Mouse (Mus musculus) ZHBTc4 (cell line): Measurements from ENCODE around the gene Fam187b.
"Not testable (repeated sequence)": the region's sequence is repeated elsewhere in the genome, so short reads cannot be mapped to it uniquely, and the experiment has no call there.

Experiments used
- DNase-seq: peaks from one replicate; pipeline ENCODE4 v3.0.0-alpha.2; 2011; ENCODE audit warnings: low read depth, low spot score

Gene Fam187b

DNA sequence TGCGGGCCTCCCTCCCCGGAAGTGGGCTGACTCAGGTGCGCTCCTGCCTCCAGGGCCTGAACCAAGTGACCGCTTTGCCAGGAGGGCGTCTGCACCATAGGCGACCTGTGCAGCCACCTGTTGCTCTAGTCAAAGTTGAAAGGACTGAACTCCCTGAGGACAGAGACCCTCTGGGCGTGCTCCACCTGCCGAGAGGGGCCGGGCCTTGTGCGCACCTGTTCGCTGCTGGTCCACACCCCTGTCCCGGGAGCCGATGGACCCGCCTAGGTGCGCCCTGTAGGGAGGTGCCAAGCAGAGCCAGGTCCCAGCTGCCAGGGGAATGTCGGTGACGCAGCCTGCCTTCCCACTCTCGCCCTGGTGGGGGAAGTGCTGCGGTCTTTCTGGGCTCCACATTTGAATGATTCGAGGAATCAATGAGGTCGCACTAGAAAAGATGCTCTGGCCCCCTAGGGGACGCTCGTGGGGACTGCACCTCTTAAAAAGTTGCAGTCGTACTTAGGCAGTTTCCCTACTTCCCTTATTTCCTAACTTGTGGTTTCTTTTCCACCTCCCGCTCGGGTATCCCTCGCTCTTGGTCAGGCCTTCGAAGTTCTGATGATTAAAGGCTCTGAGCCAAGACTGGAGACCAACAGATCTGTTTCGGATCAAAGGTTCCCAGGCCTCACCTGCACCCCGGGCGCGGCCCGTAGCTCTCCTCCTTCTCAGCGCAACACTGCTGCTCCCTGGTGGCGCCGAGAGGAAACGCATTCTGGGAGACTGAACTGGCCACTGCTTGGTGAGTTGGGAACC, at the start of gene Fam187b:
Fam187b (plus strand) TSS at position 290 of the 789 bp plus-strand sequence.
- peak; percentile 95 for DNase-seq

DNA sequence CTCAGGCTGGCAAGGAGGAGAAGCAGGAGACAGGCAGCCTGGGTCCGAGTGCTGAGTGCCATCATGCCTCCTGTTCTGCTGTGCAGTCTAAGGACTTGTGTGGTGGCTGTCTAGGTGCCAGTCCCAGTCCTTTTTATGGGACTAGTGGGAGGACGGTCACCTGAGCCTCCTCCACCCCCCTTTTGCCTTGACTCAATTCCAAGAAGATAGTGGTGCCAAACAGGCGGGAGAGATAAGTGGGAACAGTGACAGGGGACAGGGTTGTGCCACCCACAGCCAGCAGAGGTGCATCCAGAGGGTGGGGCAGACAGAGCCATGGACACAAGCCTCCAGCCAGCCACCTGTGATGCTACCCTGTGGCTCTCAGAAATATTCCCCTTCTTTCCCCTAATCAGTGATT, 49.5 kb upstream of the Fam187b start:
- no peak for DNase-seq

GRCm38 (mm10) chr7:30924581-30924980, 49.0 kb upstream of the Fam187b start, which contains the start of gene Hamp2:
Gene Hamp2, minus strand, starts transcription at chr7:30924681.
- not testable (repeated sequence) for DNase-seq

GRCm38 (mm10) chr7:30935422-30936099, 38.0 kb upstream of the Fam187b start:
- DNase-seq, result not testable (repeated sequence)

GRCm38 (mm10) chr7:30940070-30940469, 33.5 kb upstream of the Fam187b start:
- DNase-seq, result not testable (repeated sequence)

DNA sequence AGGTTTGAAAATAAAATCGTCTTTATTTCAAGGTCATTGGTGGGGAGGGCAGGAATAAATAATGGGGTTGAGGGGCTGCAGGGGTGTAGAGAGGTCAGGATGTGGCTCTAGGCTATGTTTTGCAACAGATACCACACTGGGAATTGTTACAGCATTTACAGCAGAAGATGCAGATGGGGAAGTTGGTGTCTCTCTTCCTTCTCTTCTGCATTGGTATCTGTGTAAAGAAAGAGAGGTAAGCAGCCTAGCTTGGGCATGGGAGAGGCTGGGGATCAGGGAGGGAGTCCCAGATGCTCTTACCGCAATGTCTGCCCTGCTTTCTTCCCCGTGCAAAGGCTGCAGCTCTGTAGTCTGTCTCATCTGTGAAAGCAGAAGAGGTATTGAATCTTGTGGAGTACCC, 31.2 kb upstream of the Fam187b start:
- not testable (repeated sequence) for DNase-seq

DNA sequence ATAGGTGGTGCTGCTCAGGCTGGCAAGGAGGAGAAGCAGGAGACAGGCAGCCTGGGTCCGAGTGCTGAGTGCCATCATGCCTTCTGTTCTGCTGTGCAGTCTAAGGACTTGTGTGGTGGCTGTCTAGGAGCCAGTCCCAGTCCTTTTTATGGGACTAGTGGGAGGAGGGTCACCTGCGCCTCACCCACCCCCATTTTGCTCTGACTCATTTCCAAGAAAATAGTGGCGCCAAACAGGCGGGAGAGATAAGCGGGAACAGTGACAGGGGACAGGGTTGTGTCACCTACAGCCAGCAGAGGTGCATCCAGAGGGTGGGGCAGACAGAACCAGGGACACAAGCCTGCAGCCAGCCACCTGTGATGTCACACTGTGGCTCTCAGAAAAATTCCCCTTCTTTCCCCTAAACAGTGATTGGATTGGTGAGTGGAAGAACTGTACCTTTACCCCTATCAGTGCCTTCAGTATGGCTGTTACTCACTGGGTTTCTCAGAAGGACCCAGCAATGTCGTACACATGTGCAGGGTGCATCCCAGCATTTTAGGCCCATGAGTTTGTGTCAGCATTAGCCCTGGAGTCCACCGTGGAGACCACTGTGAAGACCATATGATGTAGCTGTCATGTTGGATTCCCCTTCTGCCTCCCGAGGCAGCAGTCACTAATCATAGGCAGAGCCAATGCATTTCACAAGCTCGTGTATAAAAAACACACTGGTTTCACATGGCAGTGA, 29.5 kb upstream of the Fam187b start, which contains the start of gene Hamp:
Hamp (minus strand) TSS at position 124 of the 727 bp plus-strand sequence.
- DNase-seq, result no peak

GRCm38 (mm10) chr7:30944706-30945105, 28.9 kb upstream of the Fam187b start:
- DNase-seq, result not testable (repeated sequence)

- DNase-seq, result not testable (repeated sequence)
These were observed 28.1 kb upstream of the Fam187b start for GRCm38 (mm10) chr7:30945466-30945865.

- DNase-seq, result no peak
These were observed 27.7 kb upstream of the Fam187b start for GRCm38 (mm10) chr7:30945876-30946275.

- DNase-seq, result not testable (repeated sequence)
These were observed 23.7 kb upstream of the Fam187b start for GRCm38 (mm10) chr7:30949902-30950301.

- no peak for DNase-seq
These were observed 20.9 kb upstream of the Fam187b start for GRCm38 (mm10) chr7:30952441-30953265.

GRCm38 (mm10) chr7:30953459-30953858, 20.1 kb upstream of the Fam187b start:
- no peak for DNase-seq

- no peak for DNase-seq
These were observed 19.6 kb upstream of the Fam187b start for GRCm38 (mm10) chr7:30954036-30954435.

DNA sequence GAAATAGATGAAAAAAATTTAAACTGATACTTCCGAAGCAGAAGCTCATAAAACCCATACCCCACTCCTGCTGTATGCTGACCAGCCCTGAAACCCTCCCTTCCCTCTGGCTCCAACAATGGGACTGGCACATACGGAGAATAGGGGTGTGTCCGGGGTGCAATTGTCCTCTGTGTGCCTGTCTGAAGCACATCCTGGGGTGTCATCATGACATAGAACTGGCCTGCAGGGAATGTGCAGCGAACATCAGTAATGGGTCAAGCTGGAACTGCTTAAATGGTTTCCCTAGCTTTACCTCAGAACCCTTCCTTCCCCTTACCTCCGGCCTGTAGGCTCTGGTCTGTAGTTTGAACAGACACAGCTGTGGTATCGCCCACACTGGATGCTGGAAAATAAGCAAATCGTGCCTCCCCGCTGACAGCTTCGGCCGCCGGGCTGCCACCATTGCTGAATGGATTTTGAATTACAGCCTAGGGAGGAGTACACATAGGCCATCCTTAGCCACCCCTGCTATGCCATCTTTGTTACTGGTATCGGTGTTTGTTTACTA, 18.5 kb upstream of the Fam187b start:
- no peak for DNase-seq

- DNase-seq, result peak; percentile 85
These were observed 17.8 kb upstream of the Fam187b start for GRCm38 (mm10) chr7:30955584-30956356.

GRCm38 (mm10) chr7:30956357-30956751, 17.2 kb upstream of the Fam187b start:
- no peak for DNase-seq

- peak; percentile 88 for DNase-seq
These were observed 16.7 kb upstream of the Fam187b start, which contains the start of gene Usf2 for GRCm38 (mm10) chr7:30956756-30957366. Gene Usf2, minus strand, starts transcription at chr7:30956803.

DNA sequence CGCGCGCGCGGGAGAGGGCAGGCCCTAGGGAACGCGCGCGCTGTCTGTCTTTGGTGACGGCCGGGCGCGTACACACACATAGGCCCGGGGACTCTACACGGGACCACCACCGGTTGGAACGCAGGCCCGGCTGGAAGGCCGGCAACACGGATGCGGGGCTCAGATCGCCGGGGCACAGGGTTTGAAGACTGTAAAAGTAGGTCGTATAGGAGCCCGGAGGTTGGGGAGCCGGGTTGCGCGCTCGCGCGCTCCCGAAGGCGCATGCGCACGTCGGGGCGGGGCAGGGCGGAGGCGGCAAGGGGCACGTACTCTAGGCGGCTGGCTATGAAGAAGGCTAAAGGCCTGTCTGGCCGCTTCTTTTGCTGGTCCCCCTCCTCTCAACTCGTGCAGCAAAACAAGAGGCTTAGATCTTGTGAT, 16.2 kb upstream of the Fam187b start:
- DNase-seq, result peak; percentile 94
